Mouse (Mus musculus) thymus, adult 2 months (tissue): ENCODE measurements around the gene Gm20517.

Experiments used
- CTCF ChIP-seq: fragments of 200-500 bp; IDR thresholded peaks from 2 replicates; pipeline ENCODE4 v1.5.1; 2012; ENCODE audit warnings: mild to moderate bottlenecking, control low read depth, low read length, moderate library complexity, borderline replicate concordance; ENCODE audit not compliant: control insufficient read depth, poor library complexity, insufficient read depth; ENCODE audit errors: extremely low read depth
- POLR2A ChIP-seq: fragments of 200-500 bp; IDR thresholded peaks from 2 replicates; pipeline ENCODE4 v1.6.1; 2012; ENCODE audit warnings: mild to moderate bottlenecking, low read length, control low read depth, moderate library complexity; ENCODE audit not compliant: control insufficient read depth, poor library complexity, insufficient read depth; ENCODE audit errors: extremely low read depth

DNA sequence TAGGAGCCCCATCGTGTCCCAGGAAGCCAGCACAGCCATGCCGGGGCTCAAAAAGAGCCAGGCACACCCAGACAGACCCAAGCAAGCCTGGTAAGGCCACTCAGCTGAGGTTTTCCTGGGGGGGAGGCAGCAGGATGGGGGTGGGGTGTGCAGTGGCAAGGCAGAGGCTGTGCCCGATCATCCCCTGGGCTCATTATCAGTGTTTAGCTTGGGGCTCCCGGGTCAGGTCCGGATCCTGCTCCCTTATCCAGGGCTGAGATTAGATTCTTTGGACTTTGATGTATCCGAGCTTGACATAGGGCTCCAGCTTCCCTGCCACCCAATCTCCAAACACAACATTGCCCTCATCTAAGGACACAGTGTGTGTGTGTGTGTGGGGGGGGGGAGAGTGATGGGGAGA lies 100.5 kb downstream of the Gm20517 start:
- TF ChIP-seq CTCF = no peak
- no peak for TF ChIP-seq POLR2A
